Mouse (Mus musculus): ENCODE measurements around the gene Scn3a. TPM values are rescaled to one million over a fixed set of nuclear protein-coding genes. Genes with fewer than 3 reads are reported as not detected.
"Not testable (repeated sequence)": the region's sequence is repeated elsewhere in the genome, so short reads cannot be mapped to it uniquely, and the experiment has no call there.

Gene Scn3a
- polyA plus RNA-seq, 1 experiment: 0.35 TPM

DNA sequence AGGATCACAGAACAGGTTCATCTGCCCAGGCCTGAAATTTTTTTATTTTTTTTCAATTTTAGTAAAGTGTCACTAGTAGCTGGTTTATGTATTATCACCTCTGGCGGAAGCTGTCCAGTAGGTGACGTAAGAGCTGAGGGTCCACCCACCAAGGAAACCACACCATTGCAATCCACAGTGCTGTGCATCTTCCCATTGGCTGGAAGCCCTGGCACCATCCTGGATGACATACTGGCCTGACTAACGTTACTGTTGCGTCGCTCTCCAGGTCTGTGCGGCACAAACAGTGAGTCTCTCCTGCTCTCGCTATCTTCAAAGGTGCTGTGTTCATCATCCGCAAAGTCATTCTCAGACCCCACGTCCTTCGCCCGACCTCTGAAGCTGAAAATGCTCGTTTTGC, 59.2 kb downstream of the Scn3a start:
- Histone ChIP-seq H3K4me1 (ENCODE audit: control insufficient read depth, insufficient read depth, insufficient read length) (no peaks in the 10 kb centered on the region), H3K4me3 (ENCODE audit: extremely low read depth, insufficient read depth, insufficient read length) (no peak overlapping the region), H3K27me3 (ENCODE audit: control insufficient read depth, insufficient read depth, low read length) (no peaks in the 10 kb centered on the region), H3K27ac (ENCODE audit: insufficient read depth, low read length) (no peak overlapping the region), H3K36me3 (ENCODE audit: control insufficient read depth, insufficient read depth, low read length) (no peaks in the 10 kb centered on the region)
- WGBS: 88% methylated on average over 12 of the region's 12 CpGs
- DNase-seq (ENCODE audit: low read depth in 1 of 2, low spot score in 2 of 2): no peak
- no peak for TF ChIP-seq CTCF (IDR thresholded peaks at IDR 0.05; ENCODE audit: extremely low read depth, insufficient read depth, insufficient read length, insufficient replicate concordance)
- TF ChIP-seq POLR2A (IDR thresholded peaks at IDR 0.05; ENCODE audit: low read depth, low read length): no peak

DNA sequence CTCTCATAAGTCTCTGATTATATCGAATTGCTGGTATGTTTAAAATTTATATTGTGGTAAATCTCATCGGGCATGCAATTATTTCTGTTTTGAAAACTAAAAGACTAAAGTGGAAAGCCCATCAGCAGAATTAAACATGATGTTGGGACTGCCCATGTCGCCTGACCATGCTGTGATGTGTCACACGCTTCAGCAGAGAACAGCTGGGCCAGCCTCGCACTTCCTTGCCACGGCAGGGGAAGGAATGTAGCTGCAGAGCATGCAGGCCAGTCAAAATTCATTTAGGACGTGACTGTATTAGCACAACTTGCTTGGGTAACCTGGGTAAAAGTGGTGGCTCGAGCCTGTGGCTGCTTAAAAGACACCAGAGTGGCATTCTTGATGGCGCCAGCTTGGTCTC, 77.0 kb downstream of the Scn3a start:
- TF ChIP-seq CTCF (IDR thresholded peaks at IDR 0.05; ENCODE audit: extremely low read depth, insufficient read depth, insufficient read length, insufficient replicate concordance) (no peak), POLR2A (IDR thresholded peaks at IDR 0.05; ENCODE audit: low read depth, low read length) (no peak)
- H3K27ac ChIP-seq (ENCODE audit: insufficient read depth, low read length): no peak overlapping the region
- H3K4me3 ChIP-seq (ENCODE audit: extremely low read depth, insufficient read depth, insufficient read length): no peak overlapping the region
- 68% methylated on average over 9 of the region's 9 CpGs for WGBS
- H3K36me3 ChIP-seq (ENCODE audit: control insufficient read depth, insufficient read depth, low read length): no peaks in the 10 kb centered on the region
- H3K27me3 ChIP-seq (ENCODE audit: control insufficient read depth, insufficient read depth, low read length): no peaks in the 10 kb centered on the region
- H3K4me1 ChIP-seq (ENCODE audit: control insufficient read depth, insufficient read depth, insufficient read length): no peaks in the 10 kb centered on the region; the same call in 1 of the 2 replicates
- DNase-seq (ENCODE audit: low read depth in 1 of 2, low spot score in 2 of 2): no peak

DNA sequence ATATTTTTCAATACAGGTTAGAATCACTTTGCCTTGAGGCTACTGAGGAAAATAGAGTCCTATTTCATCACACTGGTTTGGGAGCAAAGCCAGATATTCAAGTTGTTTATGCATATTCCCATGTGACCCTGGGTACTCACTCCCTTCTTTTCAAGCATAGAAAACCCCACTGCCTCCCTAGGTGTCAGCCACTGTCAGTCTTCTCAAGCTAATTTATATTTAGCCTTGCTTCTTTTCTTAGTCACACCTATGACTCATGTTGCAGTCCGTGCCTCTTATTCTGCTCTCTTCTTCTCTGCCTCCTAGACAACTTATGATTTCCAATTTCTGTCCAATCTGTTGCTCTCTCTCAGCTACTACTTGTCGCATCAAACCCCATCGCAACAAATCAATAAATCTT, 84.0 kb downstream of the Scn3a start:
- TF ChIP-seq POLR2A (IDR thresholded peaks at IDR 0.05; ENCODE audit: low read depth, low read length) (no peak), CTCF (IDR thresholded peaks at IDR 0.05; ENCODE audit: extremely low read depth, insufficient read depth, insufficient read length, insufficient replicate concordance) (no peak)
- no peak for DNase-seq (ENCODE audit: low read depth in 1 of 2, low spot score in 2 of 2)
- Histone ChIP-seq H3K36me3 (ENCODE audit: control insufficient read depth, insufficient read depth, low read length) (no peaks in the 10 kb centered on the region), H3K27ac (ENCODE audit: insufficient read depth, low read length) (no peak overlapping the region), H3K4me3 (ENCODE audit: extremely low read depth, insufficient read depth, insufficient read length) (no peak overlapping the region), H3K27me3 (ENCODE audit: control insufficient read depth, insufficient read depth, low read length) (no peaks in the 10 kb centered on the region), H3K4me1 (ENCODE audit: control insufficient read depth, insufficient read depth, insufficient read length) (no peaks in the 10 kb centered on the region; the same call in 1 of the 2 replicates)
- WGBS: 34% methylated on average over 3 of the region's 3 CpGs

- TF ChIP-seq POLR2A (IDR thresholded peaks at IDR 0.05; ENCODE audit: low read depth, low read length) (no peak), CTCF (IDR thresholded peaks at IDR 0.05; ENCODE audit: extremely low read depth, insufficient read depth, insufficient read length, insufficient replicate concordance) (no peak)
- 53% methylated on average over 4 of the region's 4 CpGs for WGBS
- no peak overlapping the region for H3K4me3 ChIP-seq (ENCODE audit: extremely low read depth, insufficient read depth, insufficient read length)
Observed at GRCm38 (mm10) chr2:65481007-65481672, 86.3 kb downstream of the Scn3a start.

GRCm38 (mm10) chr2:65471311-65471882, 96.0 kb downstream of the Scn3a start:
- no peak overlapping the region for H3K27ac ChIP-seq (ENCODE audit: insufficient read depth, low read length)
- H3K27me3 ChIP-seq (ENCODE audit: control insufficient read depth, insufficient read depth, low read length): no peaks in the 10 kb centered on the region
- no peak for DNase-seq (ENCODE audit: low read depth in 1 of 2, low spot score in 2 of 2)
- no peak overlapping the region for H3K4me3 ChIP-seq (ENCODE audit: extremely low read depth, insufficient read depth, insufficient read length)
- H3K36me3 ChIP-seq (ENCODE audit: control insufficient read depth, insufficient read depth, low read length): no peaks in the 10 kb centered on the region
- no peaks in the 10 kb centered on the region for H3K4me1 ChIP-seq (ENCODE audit: control insufficient read depth, insufficient read depth, insufficient read length)
- no peak for TF ChIP-seq POLR2A (IDR thresholded peaks at IDR 0.05; ENCODE audit: low read depth, low read length)
- TF ChIP-seq CTCF (IDR thresholded peaks at IDR 0.05; ENCODE audit: extremely low read depth, insufficient read depth, insufficient read length, insufficient replicate concordance): no peak
- 85% methylated on average over 11 of the region's 11 CpGs for WGBS

More at GRCm38 (mm10) chr2:65481007-65481672, 86.3 kb downstream of the Scn3a start:
- no peak for DNase-seq (ENCODE audit: low read depth in 1 of 2, low spot score in 2 of 2)
- no peaks in the 10 kb centered on the region for H3K27me3 ChIP-seq (ENCODE audit: control insufficient read depth, insufficient read depth, low read length)
- no peak overlapping the region for H3K27ac ChIP-seq (ENCODE audit: insufficient read depth, low read length)
- no peaks in the 10 kb centered on the region for H3K36me3 ChIP-seq (ENCODE audit: control insufficient read depth, insufficient read depth, low read length)
- no peaks in the 10 kb centered on the region for H3K4me1 ChIP-seq (ENCODE audit: control insufficient read depth, insufficient read depth, insufficient read length)

GRCm38 (mm10) chr2:65465694-65466093, 101.7 kb downstream of the Scn3a start:
- Histone ChIP-seq H3K27ac (ENCODE audit: insufficient read depth, low read length) (no peak overlapping the region), H3K27me3 (ENCODE audit: control insufficient read depth, insufficient read depth, low read length) (no peaks in the 10 kb centered on the region), H3K4me1 (ENCODE audit: control insufficient read depth, insufficient read depth, insufficient read length) (no peaks in the 10 kb centered on the region), H3K4me3 (ENCODE audit: extremely low read depth, insufficient read depth, insufficient read length) (no peak overlapping the region), H3K36me3 (ENCODE audit: control insufficient read depth, insufficient read depth, low read length) (no peaks in the 10 kb centered on the region)
- no peak for DNase-seq (ENCODE audit: low read depth in 1 of 2, low spot score in 2 of 2)
- no peak for TF ChIP-seq CTCF (IDR thresholded peaks at IDR 0.05; ENCODE audit: extremely low read depth, insufficient read depth, insufficient read length, insufficient replicate concordance)
- WGBS: 95% methylated on average over 5 of the region's 5 CpGs

DNA sequence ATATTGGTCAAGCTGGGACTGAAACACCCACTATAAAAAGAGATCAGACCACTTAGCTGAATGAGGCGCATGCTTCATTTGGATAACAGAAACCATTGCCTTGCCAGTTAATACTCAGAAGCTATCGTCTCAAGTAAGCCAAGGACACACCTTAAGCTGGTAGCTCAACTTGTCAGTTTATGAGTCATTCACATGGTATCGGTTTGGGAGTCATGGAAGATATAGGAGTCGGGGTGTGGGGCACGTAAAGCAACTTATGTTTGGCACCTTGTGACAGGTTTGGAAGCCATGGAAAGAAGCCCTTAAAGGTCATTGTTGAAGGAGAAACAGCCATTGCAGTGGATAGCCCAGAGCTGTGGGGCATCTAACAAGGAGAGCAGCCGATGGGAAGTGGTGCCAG, 113.7 kb downstream of the Scn3a start:
- no peaks in the 10 kb centered on the region for H3K4me1 ChIP-seq (ENCODE audit: control insufficient read depth, insufficient read depth, insufficient read length)
- no peak for TF ChIP-seq CTCF (IDR thresholded peaks at IDR 0.05; ENCODE audit: extremely low read depth, insufficient read depth, insufficient read length, insufficient replicate concordance)
- no peak for TF ChIP-seq POLR2A (IDR thresholded peaks at IDR 0.05; ENCODE audit: low read depth, low read length)
- DNase-seq (ENCODE audit: low read depth in 1 of 2, low spot score in 2 of 2): no peak
- no peaks in the 10 kb centered on the region for H3K36me3 ChIP-seq (ENCODE audit: control insufficient read depth, insufficient read depth, low read length)
- H3K4me3 ChIP-seq (ENCODE audit: extremely low read depth, insufficient read depth, insufficient read length): no peak overlapping the region
- H3K27me3 ChIP-seq (ENCODE audit: control insufficient read depth, insufficient read depth, low read length): no peaks in the 10 kb centered on the region
- WGBS: 95% methylated on average over 6 of the region's 6 CpGs
- no peak overlapping the region for H3K27ac ChIP-seq (ENCODE audit: insufficient read depth, low read length)

DNA sequence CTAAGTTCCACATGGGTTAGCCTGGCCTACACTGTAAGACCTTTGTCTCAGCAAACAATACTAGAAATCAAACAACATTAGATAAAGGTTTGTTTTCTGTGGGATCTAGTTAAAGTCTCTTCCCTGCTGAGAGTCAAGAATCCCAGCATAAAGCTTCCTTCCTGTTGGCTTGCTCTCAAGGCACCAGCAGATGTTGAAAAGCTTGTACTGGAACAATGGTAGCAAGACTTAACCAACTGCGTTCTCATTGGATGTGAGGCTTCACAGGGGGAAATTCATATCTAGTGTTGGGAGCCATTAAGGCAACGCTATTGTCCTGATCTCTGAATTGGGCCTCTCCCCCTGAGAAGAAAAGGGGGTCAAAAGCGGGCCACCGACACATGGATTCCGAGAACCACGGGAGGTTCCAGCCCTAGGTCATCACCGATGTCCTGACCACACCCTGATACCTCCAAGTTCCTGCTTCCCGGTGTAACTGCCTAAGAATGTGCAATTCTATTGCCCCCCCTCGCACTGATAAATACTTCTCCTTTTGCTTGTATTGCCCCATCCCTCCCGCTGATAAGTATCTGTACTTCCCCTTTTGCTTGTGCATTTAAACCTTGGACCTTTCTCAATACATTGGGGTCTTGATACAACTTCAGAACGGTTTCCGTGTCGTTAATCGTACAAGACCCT, 115.9 kb downstream of the Scn3a start:
- H3K27ac ChIP-seq (ENCODE audit: insufficient read depth, low read length); H3K4me3 ChIP-seq (ENCODE audit: extremely low read depth, insufficient read depth, insufficient read length); H3K36me3 ChIP-seq (ENCODE audit: control insufficient read depth, insufficient read depth, low read length); DNase-seq (ENCODE audit: low read depth in 1 of 2, low spot score in 2 of 2); H3K4me1 ChIP-seq (ENCODE audit: control insufficient read depth, insufficient read depth, insufficient read length); H3K27me3 ChIP-seq (ENCODE audit: control insufficient read depth, insufficient read depth, low read length): not testable (repeated sequence)
- 86% methylated on average over 14 of the region's 14 CpGs for WGBS

Measured in spleen, adult 2 months (tissue).